Mouse (Mus musculus): ENCODE results near the gene Tnfrsf13c. TPM values are rescaled to one million over a fixed set of nuclear protein-coding genes. Genes with fewer than 3 reads are reported as not detected.

Tnfrsf13c gene
- polyA plus RNA-seq, 1 experiment from 2014 or later = 2.3 TPM

GRCm38 (mm10) chr15:82211281-82211680 lies 12.9 kb downstream of the Tnfrsf13c start:
- H3K4me3 ChIP-seq (ENCODE audit: low read depth, low read length) = peak overlapping the region; percentile 40; the same call in 1 of the 2 replicates
- no peaks in the 10 kb centered on the region for H3K36me3 ChIP-seq (replicated peaks; ENCODE audit: insufficient read depth, low read length)
- peaks cover 11% of the 10 kb centered on the region for H3K4me1 ChIP-seq (ENCODE audit: insufficient read depth)
- 7% methylated on average over 11 of the region's 11 CpGs for WGBS (ENCODE audit: insufficient replicate concordance)
- no peak for ATAC-seq
- no peak for DNase-seq
- H3K9me3 ChIP-seq (ENCODE audit: low read length) = no peaks in the 10 kb centered on the region
- H3K9ac ChIP-seq (replicated peaks) = no peak overlapping the region
- no peak overlapping the region for H3K4me2 ChIP-seq (ENCODE audit: low read depth, low read length)
- no peak overlapping the region for H3K27ac ChIP-seq (ENCODE audit: low read depth)
- TF ChIP-seq EP300 (IDR thresholded peaks at IDR 0.05; ENCODE audit: low read depth) (no peak), CTCF (IDR thresholded peaks at IDR 0.05; ENCODE audit: low read depth) (no peak)
- H3K27me3 ChIP-seq (ENCODE audit: insufficient read depth, low read length) = peaks cover 65% of the 10 kb centered on the region

GRCm38 (mm10) chr15:82210801-82211200 lies 13.4 kb downstream of the Tnfrsf13c start:
- peaks cover under 1% of the 10 kb centered on the region; the same call in 1 of the 2 replicates for H3K36me3 ChIP-seq (replicated peaks; ENCODE audit: insufficient read depth, low read length)
- TF ChIP-seq CTCF (IDR thresholded peaks at IDR 0.05; ENCODE audit: low read depth) (no peak), EP300 (IDR thresholded peaks at IDR 0.05; ENCODE audit: low read depth) (no peak)
- H3K4me3 ChIP-seq (ENCODE audit: low read depth, low read length) = no peak overlapping the region
- WGBS (ENCODE audit: insufficient replicate concordance) = 69% methylated on average over 1 of the region's 1 CpGs
- H3K27ac ChIP-seq (ENCODE audit: low read depth) = no peak overlapping the region
- peaks cover 13% of the 10 kb centered on the region for H3K4me1 ChIP-seq (ENCODE audit: insufficient read depth)
- no peak overlapping the region for H3K4me2 ChIP-seq (ENCODE audit: low read depth, low read length)
- H3K27me3 ChIP-seq (ENCODE audit: insufficient read depth, low read length) = peaks cover 61% of the 10 kb centered on the region
- H3K9me3 ChIP-seq (ENCODE audit: low read length) = no peaks in the 10 kb centered on the region
- DNase-seq = no peak
- no peak for ATAC-seq
- H3K9ac ChIP-seq (replicated peaks) = no peak overlapping the region

DNA sequence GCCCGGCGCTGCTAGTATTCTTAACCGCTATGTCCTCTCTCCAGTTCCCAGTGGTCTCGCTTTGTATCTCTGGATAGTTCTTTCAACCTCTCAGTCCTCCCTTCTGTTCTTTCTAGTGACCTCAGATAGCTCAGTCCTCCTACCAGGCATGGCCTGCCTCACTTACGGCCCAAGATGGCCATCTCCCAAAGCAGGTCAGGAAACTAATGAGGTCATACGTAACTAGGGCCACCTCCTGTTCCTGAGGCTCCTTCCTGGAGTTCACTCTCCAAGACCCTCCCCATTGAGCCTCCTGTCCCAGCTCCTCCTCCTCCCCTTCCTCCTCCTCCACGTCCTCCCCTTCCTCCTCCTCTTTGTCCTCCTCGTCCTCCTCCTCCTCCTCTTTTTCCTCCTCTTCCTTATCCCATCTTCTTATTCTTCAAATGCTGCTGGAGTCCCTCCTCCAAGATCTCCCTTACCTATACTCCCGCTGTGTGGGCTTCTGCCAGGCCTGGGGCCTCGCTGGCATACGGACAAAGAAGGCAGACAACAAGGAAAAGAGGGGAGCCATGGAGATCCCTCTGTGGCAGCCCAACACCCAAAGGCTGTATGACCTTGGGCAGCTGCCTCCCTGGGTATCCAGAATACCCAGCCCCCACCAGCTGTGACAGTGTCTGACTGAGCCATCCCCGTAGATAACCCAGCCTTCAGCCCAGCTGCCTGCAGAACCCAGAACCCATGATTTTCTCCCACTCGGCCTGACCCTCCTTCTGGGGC lies 14.7 kb downstream of the Tnfrsf13c start:
- no peak overlapping the region for H3K4me3 ChIP-seq (ENCODE audit: low read depth, low read length)
- H3K36me3 ChIP-seq (replicated peaks; ENCODE audit: insufficient read depth, low read length) = peaks cover 14% of the 10 kb centered on the region
- H3K4me1 ChIP-seq (ENCODE audit: insufficient read depth) = peaks cover 13% of the 10 kb centered on the region
- no peak for DNase-seq
- no peak for TF ChIP-seq CTCF (IDR thresholded peaks at IDR 0.05; ENCODE audit: low read depth)
- no peak for TF ChIP-seq EP300 (IDR thresholded peaks at IDR 0.05; ENCODE audit: low read depth)
- H3K9me3 ChIP-seq (ENCODE audit: low read length) = no peaks in the 10 kb centered on the region
- H3K4me2 ChIP-seq (ENCODE audit: low read depth, low read length) = no peak overlapping the region
- no peak overlapping the region for H3K27ac ChIP-seq (ENCODE audit: low read depth)
- no peak for ATAC-seq
- H3K27me3 ChIP-seq (ENCODE audit: insufficient read depth, low read length) = peaks cover 49% of the 10 kb centered on the region
- no peak overlapping the region for H3K9ac ChIP-seq (replicated peaks)
- WGBS (ENCODE audit: insufficient replicate concordance) = 75% methylated on average over 13 of the region's 13 CpGs

GRCm38 (mm10) chr15:82208307-82208706 lies 15.9 kb downstream of the Tnfrsf13c start:
- no peak overlapping the region for H3K4me2 ChIP-seq (ENCODE audit: low read depth, low read length)
- WGBS (ENCODE audit: insufficient replicate concordance) = 84% methylated on average over 8 of the region's 8 CpGs

GRCm38 (mm10) chr15:82207504-82208219 lies 16.5 kb downstream of the Tnfrsf13c start:
- H3K4me2 ChIP-seq (ENCODE audit: low read depth, low read length) = no peak overlapping the region
- H3K9me3 ChIP-seq (ENCODE audit: low read length) = no peaks in the 10 kb centered on the region
- peaks cover 30% of the 10 kb centered on the region for H3K36me3 ChIP-seq (replicated peaks; ENCODE audit: insufficient read depth, low read length)
- peaks cover 34% of the 10 kb centered on the region for H3K27me3 ChIP-seq (ENCODE audit: insufficient read depth, low read length)
- no peak overlapping the region for H3K27ac ChIP-seq (ENCODE audit: low read depth)
- H3K4me1 ChIP-seq (ENCODE audit: insufficient read depth) = peaks cover 13% of the 10 kb centered on the region
- H3K9ac ChIP-seq (replicated peaks) = no peak overlapping the region
- WGBS (ENCODE audit: insufficient replicate concordance) = 60% methylated on average over 30 of the region's 30 CpGs
- ATAC-seq = no peak
- no peak for DNase-seq
- no peak for TF ChIP-seq EP300 (IDR thresholded peaks at IDR 0.05; ENCODE audit: low read depth)
- no peak for TF ChIP-seq CTCF (IDR thresholded peaks at IDR 0.05; ENCODE audit: low read depth)
- no peak overlapping the region for H3K4me3 ChIP-seq (ENCODE audit: low read depth, low read length)

More at GRCm38 (mm10) chr15:82208307-82208706, 15.9 kb downstream of the Tnfrsf13c start:
- Histone ChIP-seq H3K9me3 (ENCODE audit: low read length) (no peaks in the 10 kb centered on the region), H3K9ac (replicated peaks) (no peak overlapping the region), H3K4me1 (ENCODE audit: insufficient read depth) (peaks cover 13% of the 10 kb centered on the region), H3K27me3 (ENCODE audit: insufficient read depth, low read length) (peaks cover 41% of the 10 kb centered on the region), H3K27ac (ENCODE audit: low read depth) (no peak overlapping the region), H3K36me3 (replicated peaks; ENCODE audit: insufficient read depth, low read length) (peaks cover 23% of the 10 kb centered on the region), H3K4me3 (ENCODE audit: low read depth, low read length) (no peak overlapping the region)
- no peak for DNase-seq
- TF ChIP-seq EP300 (IDR thresholded peaks at IDR 0.05; ENCODE audit: low read depth) = no peak
- no peak for TF ChIP-seq CTCF (IDR thresholded peaks at IDR 0.05; ENCODE audit: low read depth)
- no peak for ATAC-seq

GRCm38 (mm10) chr15:82207105-82207459 lies 17.1 kb downstream of the Tnfrsf13c start:
- DNase-seq (no peak), ATAC-seq (peak; percentile 10; the same call in 1 of the 2 replicates)
- Histone ChIP-seq H3K4me3 (ENCODE audit: low read depth, low read length) (no peak overlapping the region), H3K36me3 (replicated peaks; ENCODE audit: insufficient read depth, low read length) (peaks cover 34% of the 10 kb centered on the region), H3K4me2 (ENCODE audit: low read depth, low read length) (peak overlapping the region; percentile 22; the same call in 1 of the 2 replicates), H3K9ac (replicated peaks) (no peak overlapping the region; the same call in 1 of the 2 replicates), H3K27ac (ENCODE audit: low read depth) (no peak overlapping the region), H3K4me1 (ENCODE audit: insufficient read depth) (peaks cover 9% of the 10 kb centered on the region), H3K9me3 (ENCODE audit: low read length) (no peaks in the 10 kb centered on the region), H3K27me3 (ENCODE audit: insufficient read depth, low read length) (peaks cover 28% of the 10 kb centered on the region)
- TF ChIP-seq EP300 (IDR thresholded peaks at IDR 0.05; ENCODE audit: low read depth) (no peak), CTCF (IDR thresholded peaks at IDR 0.05; ENCODE audit: low read depth) (no peak)
- WGBS (ENCODE audit: insufficient replicate concordance) = 56% methylated on average over 34 of the region's 34 CpGs
